Mouse (Mus musculus) stomach, embryonic 14.5 days (tissue): ENCODE results near the gene Acta1. TPM values are rescaled to one million over a fixed set of nuclear protein-coding genes. Genes with fewer than 3 reads are reported as not detected.

Experiments used
- ATAC-seq: fragments of 200-750 bp; cut with Nextera tagmentation; 2 replicates; pipeline ENCODE4 v1.8.0; 2017; ENCODE audit warnings: low read depth, moderate TSS enrichment; ENCODE audit not compliant: insufficient number of reproducible peaks, insufficient read depth, low FRiP score
- H3K27ac ChIP-seq: fragments of 300-500 bp; sonication (generic); 2 replicates; pipeline ENCODE4 v1.5.1; 2014; ENCODE audit warnings: mild to moderate bottlenecking, low read length, moderate library complexity, mixed read lengths
- H3K27me3 ChIP-seq: fragments of 300-500 bp; sonication (generic); 2 replicates; pipeline ENCODE4 v1.6.1; 2014; ENCODE audit warnings: low read length, control low read depth, mixed read lengths; ENCODE audit not compliant: control insufficient read depth, insufficient read depth
- H3K36me3 ChIP-seq: fragments of 300-500 bp; sonication (generic); 2 replicates; pipeline ENCODE4 v1.6.1; 2014; ENCODE audit warnings: mild to moderate bottlenecking, control low read depth, low read length, moderate library complexity, mixed read lengths; ENCODE audit not compliant: control insufficient read depth, insufficient read depth
- H3K4me1 ChIP-seq: fragments of 300-500 bp; sonication (generic); 2 replicates; pipeline ENCODE4 v1.6.1; 2014; ENCODE audit warnings: low read length, control low read depth, mixed read lengths; ENCODE audit not compliant: control insufficient read depth, insufficient read depth
- H3K4me2 ChIP-seq: fragments of 300-500 bp; sonication (generic); replicated peaks from 2 replicates; pipeline ENCODE4 v1.6.1; 2014; ENCODE audit warnings: low read depth, low read length, control low read depth
- H3K4me3 ChIP-seq: fragments of 300-500 bp; sonication (generic); 2 replicates; pipeline ENCODE4 v1.5.1; 2014; ENCODE audit warnings: low read depth, low read length, control low read depth
- H3K9ac ChIP-seq: fragments of 300-500 bp; sonication (generic); replicated peaks from 2 replicates; pipeline ENCODE4 v1.6.1; 2014; ENCODE audit warnings: low read depth, mild to moderate bottlenecking, control low read depth, low read length, moderate library complexity, mixed read lengths
- H3K9me3 ChIP-seq: fragments of 300-500 bp; sonication (generic); 2 replicates; pipeline ENCODE4 v1.6.1; 2016; ENCODE audit warnings: low read depth, low read length, control low read depth; ENCODE audit not compliant: control insufficient read depth
- WGBS: fragments of 180-500 bp; shearing (Covaris S2); extraction: QIAGEN DNeasy Blood & Tissue Kit; methylation state at CpG from one replicate; pipeline ENCODE4 v1.1.7; 2014; 5-methylcytosine and 5-hydroxymethylcytosine counted together
- polyA plus RNA-seq: library from polyadenylated mRNA; unstranded; fragments of >200 nt; fragmentation: Nextera tagmentation; extraction: Ambion mirVana; gene quantifications from 2 replicates; pipeline ENCODE4 v1.2.1, GENCODE M21; 2014

Acta1 gene
- polyA plus RNA-seq, 1 experiment from 2014 or later = 4.1 TPM

GRCm38 (mm10) chr8:123846509-123846908 is 48.0 kb downstream of the Acta1 start:
- no peak overlapping the region for H3K4me3 ChIP-seq
- H3K27ac ChIP-seq = no peak overlapping the region
- H3K4me2 ChIP-seq = no peak overlapping the region
- H3K4me1 ChIP-seq = no peaks in the 10 kb centered on the region
- no peak overlapping the region for H3K9ac ChIP-seq
- no peak for ATAC-seq
- H3K36me3 ChIP-seq = no peaks in the 10 kb centered on the region
- no peaks in the 10 kb centered on the region for H3K27me3 ChIP-seq
- no peaks in the 10 kb centered on the region for H3K9me3 ChIP-seq
- 86% methylated on average over 12 of the region's 12 CpGs for WGBS

- H3K27ac ChIP-seq = no peak overlapping the region
- H3K9me3 ChIP-seq = no peaks in the 10 kb centered on the region
- no peaks in the 10 kb centered on the region for H3K27me3 ChIP-seq
- no peak overlapping the region for H3K4me2 ChIP-seq
- no peak for ATAC-seq
- H3K36me3 ChIP-seq = no peaks in the 10 kb centered on the region
- WGBS = 91% methylated on average over 10 of the region's 10 CpGs
- no peak overlapping the region for H3K4me3 ChIP-seq
- H3K9ac ChIP-seq = no peak overlapping the region
- H3K4me1 ChIP-seq = no peaks in the 10 kb centered on the region
Measured at GRCm38 (mm10) chr8:123845991-123846390, 48.6 kb downstream of the Acta1 start.

- Histone ChIP-seq H3K27ac (no peak overlapping the region), H3K4me2 (no peak overlapping the region), H3K27me3 (no peaks in the 10 kb centered on the region), H3K9ac (no peak overlapping the region), H3K4me1 (no peaks in the 10 kb centered on the region), H3K36me3 (no peaks in the 10 kb centered on the region), H3K4me3 (no peak overlapping the region), H3K9me3 (no peaks in the 10 kb centered on the region)
- 83% methylated on average over 13 of the region's 13 CpGs for WGBS
- ATAC-seq = no peak
Measured at GRCm38 (mm10) chr8:123845114-123845513, 49.4 kb downstream of the Acta1 start.

GRCm38 (mm10) chr8:123844341-123844740 is 50.2 kb downstream of the Acta1 start:
- Histone ChIP-seq H3K4me3 (no peak overlapping the region), H3K4me2 (no peak overlapping the region), H3K9ac (no peak overlapping the region), H3K27me3 (no peaks in the 10 kb centered on the region), H3K27ac (no peak overlapping the region), H3K36me3 (no peaks in the 10 kb centered on the region), H3K4me1 (no peaks in the 10 kb centered on the region), H3K9me3 (no peaks in the 10 kb centered on the region)
- ATAC-seq = no peak
- WGBS = 83% methylated on average over 7 of the region's 7 CpGs

GRCm38 (mm10) chr8:123842086-123842485 is 52.5 kb downstream of the Acta1 start:
- Histone ChIP-seq H3K27ac (no peak overlapping the region), H3K4me3 (no peak overlapping the region), H3K9me3 (no peaks in the 10 kb centered on the region), H3K4me2 (no peak overlapping the region), H3K9ac (no peak overlapping the region), H3K36me3 (no peaks in the 10 kb centered on the region), H3K4me1 (no peaks in the 10 kb centered on the region), H3K27me3 (no peaks in the 10 kb centered on the region)
- ATAC-seq = no peak
- WGBS = 88% methylated on average over 12 of the region's 12 CpGs

Other genes with a start within 250 kb of the Acta1 start
- 10.8 and 11.7 TPM in 2 replicates for gene Rhou, start 240.8 kb downstream of the Acta1 start, polyA plus RNA-seq
- 45.8 and 52.6 TPM in 2 replicates for gene Rab4a, start 88.8 kb downstream of the Acta1 start, polyA plus RNA-seq
- gene Ccsap, start 34.5 kb downstream of the Acta1 start, polyA plus RNA-seq = 3.6 and 4.6 TPM in 2 replicates
- 38.4 and 44.8 TPM in 2 replicates for gene Nup133, start 54.5 kb upstream of the Acta1 start, polyA plus RNA-seq
- gene Abcb10, start 88.4 kb upstream of the Acta1 start, polyA plus RNA-seq = 23.8 and 24.5 TPM in 2 replicates
- 43.8 and 50.4 TPM in 2 replicates for gene Taf5l, start 126.6 kb upstream of the Acta1 start, polyA plus RNA-seq
- gene Urb2, start 126.8 kb upstream of the Acta1 start, polyA plus RNA-seq = 7.3 and 8.0 TPM in 2 replicates